Mouse (Mus musculus) spleen, adult 2 months (tissue): ENCODE measurements around the gene Timm17a.

ENCODE experiments used
- CTCF ChIP-seq: fragments of 200-500 bp; IDR thresholded peaks from 2 replicates; pipeline ENCODE4 v1.5.1; 2011; ENCODE audit warnings: mild to moderate bottlenecking, inconsistent platforms; ENCODE audit not compliant: insufficient read depth, insufficient read length, insufficient replicate concordance; ENCODE audit errors: extremely low read depth
- POLR2A ChIP-seq: fragments of 200-500 bp; IDR thresholded peaks from 2 replicates; pipeline ENCODE4 v1.6.1; 2011; ENCODE audit warnings: low read depth, low read length, inconsistent platforms

DNA sequence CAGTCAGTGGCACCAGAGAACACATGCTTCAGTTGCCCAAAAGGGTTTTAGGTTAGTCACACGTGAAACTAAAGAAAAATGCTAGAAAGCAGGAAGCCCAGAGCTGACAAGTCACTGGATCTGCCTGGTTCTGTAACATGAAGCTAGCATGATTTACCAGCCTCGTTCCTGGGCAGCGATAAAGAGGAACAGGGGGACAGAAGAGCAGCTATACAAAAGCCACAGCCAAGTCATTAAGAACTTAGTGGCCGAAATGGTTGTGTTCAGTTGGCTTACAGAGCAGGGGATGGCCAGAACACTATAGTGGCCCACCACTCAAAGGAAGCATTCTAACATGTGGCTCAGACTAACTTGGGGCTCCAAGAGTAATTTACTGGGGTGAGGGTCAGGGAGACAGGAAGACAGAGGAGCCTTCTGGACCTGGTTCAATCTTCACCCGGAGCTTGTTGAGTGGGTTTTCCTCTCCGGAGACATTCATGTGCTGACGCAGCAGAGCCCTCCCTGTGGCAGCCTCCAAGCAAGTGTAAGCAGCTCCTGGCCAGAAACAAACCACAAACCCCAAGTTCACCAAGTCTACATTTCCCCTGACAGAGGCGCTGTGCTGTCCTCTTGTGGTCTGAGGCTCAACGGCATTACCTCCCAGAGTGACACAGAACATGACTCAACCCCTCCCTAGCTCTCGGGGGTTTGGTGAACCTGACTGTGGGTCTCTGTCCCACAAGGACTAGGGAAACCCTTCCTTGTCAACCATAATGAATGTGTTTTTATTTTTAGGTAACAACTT is 45.7 kb downstream of the Timm17a start:
- TF ChIP-seq POLR2A (no peak), CTCF (no peak)
